Mouse (Mus musculus) megakaryocyte, embryonic 14.5 days (primary cell): ENCODE results near the gene Dennd6a.

Source experiments
- FLI1 ChIP-seq: IDR thresholded peaks from 2 replicates; pipeline ENCODE4 v1.6.1; 2012; ENCODE audit warnings: low read length, inconsistent platforms, mixed read lengths
- GATA1 ChIP-seq: IDR thresholded peaks from 3 replicates; pipeline ENCODE4 v1.6.1; 2012; ENCODE audit warnings: mixed read lengths, low read length, inconsistent platforms, borderline replicate concordance

- no peak for TF ChIP-seq FLI1
- no peak for TF ChIP-seq GATA1
These were observed 2.7 kb downstream of the Dennd6a start for GRCm38 (mm10) chr14:26576255-26576780.
